In genomic region chrX:139231143-139231542, GRCm38 (mm10) we compare ENCODE assay signal across 8 mouse cellular contexts. TPM values are rescaled to one million over a fixed set of nuclear protein-coding genes. Genes with fewer than 3 reads are reported as not detected.
DNase-seq lines count a peak whose midpoint lies in the region; ATAC-seq and TF ChIP-seq lines count a peak whose summit lies in the region.

No protein-coding gene starts in this region.

- peak; percentile 78 for ATAC-seq in hindbrain, embryonic 12.5 days (ENCODE audit: low FRiP score)
- peak; percentile 94 for ATAC-seq in midbrain, embryonic 12.5 days (ENCODE audit: low FRiP score, low read depth)
- ATAC-seq in stomach, postnatal 0 days (ENCODE audit: low FRiP score, low TSS enrichment), result no peak

- H3K36me3 ChIP-seq in hindbrain, embryonic 12.5 days, result no peaks in the 10 kb centered on the region
- peaks cover 36% of the 10 kb centered on the region for H3K36me3 ChIP-seq in limb, embryonic 10.5 days
- no peaks in the 10 kb centered on the region for H3K36me3 ChIP-seq in midbrain, embryonic 12.5 days
- H3K36me3 ChIP-seq in stomach, postnatal 0 days (ENCODE audit: control insufficient read depth, insufficient read depth, low read length), result no peaks in the 10 kb centered on the region

- no peak for TF ChIP-seq EP300 in stomach, postnatal 0 days (optimal IDR thresholded peaks at IDR 0.05)

- no peak overlapping the region for H3K27ac ChIP-seq in hindbrain, embryonic 12.5 days
- no peak overlapping the region for H3K27ac ChIP-seq in limb, embryonic 10.5 days
- H3K27ac ChIP-seq in midbrain, embryonic 12.5 days (replicated peaks), result no peak overlapping the region
- no peak overlapping the region for H3K27ac ChIP-seq in stomach, postnatal 0 days (replicated peaks)

- no peak overlapping the region for H3K4me3 ChIP-seq in hindbrain, embryonic 12.5 days
- no peak overlapping the region for H3K4me3 ChIP-seq in limb, embryonic 10.5 days
- 0 out of 2 replicates have a peak overlapping the region, but pooled peaks have one; percentile 7 for H3K4me3 ChIP-seq in midbrain, embryonic 12.5 days
- H3K4me3 ChIP-seq in stomach, postnatal 0 days (ENCODE audit: low read depth, low read length), result no peak overlapping the region

- peak; percentile 87 for DNase-seq in ZHBTc4 (ENCODE audit: low read depth, low spot score)
- peak; percentile 59 to 67 for DNase-seq in cerebellum, postnatal 10 days
- DNase-seq in gastrocnemius, adult 18-20 months (ENCODE audit: low spot score), result peak; percentile 55
- DNase-seq in limb, embryonic 10.5 days (ENCODE audit: low spot score), result peak; percentile 43
- DNase-seq in stomach, postnatal 0 days (ENCODE audit: low spot score), result peak; percentile 63
- DNase-seq in thymus, postnatal 14 days, result no peak

- peak overlapping the region; percentile 30 for H3K4me2 ChIP-seq in hindbrain, embryonic 12.5 days (replicated peaks)
- peak overlapping the region; percentile 32 for H3K4me2 ChIP-seq in midbrain, embryonic 12.5 days (replicated peaks)
- peak overlapping the region; percentile 23; the same call in 1 of the 2 replicates for H3K4me2 ChIP-seq in stomach, postnatal 0 days (replicated peaks; ENCODE audit: low read depth)

- H3K4me1 ChIP-seq in hindbrain, embryonic 12.5 days, result no peaks in the 10 kb centered on the region
- H3K4me1 ChIP-seq in limb, embryonic 10.5 days, result 0 out of 2 replicates have a peak, but pooled peaks cover 3% of the 10 kb centered on the region
- H3K4me1 ChIP-seq in midbrain, embryonic 12.5 days, result no peaks in the 10 kb centered on the region
- no peaks in the 10 kb centered on the region for H3K4me1 ChIP-seq in stomach, postnatal 0 days (replicated peaks; ENCODE audit: control insufficient read depth, insufficient read depth)

- no peak for TF ChIP-seq CTCF in stomach, postnatal 0 days (IDR thresholded peaks at IDR 0.05; ENCODE audit: low read depth)

- H3K27me3 ChIP-seq in hindbrain, embryonic 12.5 days, result no peaks in the 10 kb centered on the region
- peaks cover 17% of the 10 kb centered on the region for H3K27me3 ChIP-seq in limb, embryonic 10.5 days (ENCODE audit: low read depth, poor library complexity, severe bottlenecking)
- no peaks in the 10 kb centered on the region for H3K27me3 ChIP-seq in midbrain, embryonic 12.5 days
- H3K27me3 ChIP-seq in stomach, postnatal 0 days (ENCODE audit: control insufficient read depth, insufficient read depth, low read length), result no peaks in the 10 kb centered on the region

- no peak overlapping the region for H3K9ac ChIP-seq in hindbrain, embryonic 12.5 days
- no peak overlapping the region for H3K9ac ChIP-seq in midbrain, embryonic 12.5 days (replicated peaks)
- H3K9ac ChIP-seq in stomach, postnatal 0 days (ENCODE audit: low read length), result no peak overlapping the region

- no peaks in the 10 kb centered on the region for H3K9me3 ChIP-seq in hindbrain, embryonic 12.5 days (replicated peaks)
- H3K9me3 ChIP-seq in limb, embryonic 10.5 days (replicated peaks), result no peaks in the 10 kb centered on the region
- no peaks in the 10 kb centered on the region for H3K9me3 ChIP-seq in midbrain, embryonic 12.5 days
- no peaks in the 10 kb centered on the region for H3K9me3 ChIP-seq in stomach, postnatal 0 days (ENCODE audit: control insufficient read depth, low read length)

- WGBS in hindbrain, embryonic 12.5 days, result 39% methylated on average over 9 of the region's 9 CpGs
- WGBS in limb, embryonic 10.5 days, result 36% methylated on average over 9 of the region's 9 CpGs
- 42% methylated on average over 9 of the region's 9 CpGs for WGBS in midbrain, embryonic 12.5 days
- WGBS in stomach, postnatal 0 days, result 34% methylated on average over 9 of the region's 9 CpGs

RNA-seq across cellular contexts. Expression of gene Mum1l1, which starts 21.3 kb away (rescaled TPM):
- 1 to 10 TPM; 4.5 to 5.6 TPM for total RNA-seq in gastrocnemius, adult 18-20 months (2021)
- 14.9 and 20.1 TPM in 2 replicates for polyA plus RNA-seq in hindbrain, embryonic 12.5 days (2016; fragmentation: Nextera tagmentation; extraction: Ambion mirVana)
- polyA plus RNA-seq in limb, embryonic 10.5 days (2016; fragmentation: Nextera tagmentation; extraction: Ambion mirVana), result 35.3 and 35.7 TPM in 2 replicates
- polyA plus RNA-seq in midbrain, embryonic 12.5 days (2016; fragmentation: Nextera tagmentation; extraction: Ambion mirVana), result 12.5 and 14.4 TPM in 2 replicates
- polyA plus RNA-seq in stomach, postnatal 0 days (2015; fragmentation: Nextera tagmentation; extraction: Ambion mirVana), result 5.6 and 8.2 TPM in 2 replicates

RNA-seq across cellular contexts. Expression of gene 4933428M09Rik, which starts 52.1 kb away (rescaled TPM):
- not detected for total RNA-seq in gastrocnemius, adult 18-20 months (2021)
- polyA plus RNA-seq in hindbrain, embryonic 12.5 days (2016; fragmentation: Nextera tagmentation; extraction: Ambion mirVana), result not detected in 2 replicates
- polyA plus RNA-seq in limb, embryonic 10.5 days (2016; fragmentation: Nextera tagmentation; extraction: Ambion mirVana), result 0.14 TPM in 1 of 2 replicates, not detected in the other
- not detected in 2 replicates for polyA plus RNA-seq in midbrain, embryonic 12.5 days (2016; fragmentation: Nextera tagmentation; extraction: Ambion mirVana)
- not detected in 2 replicates for polyA plus RNA-seq in stomach, postnatal 0 days (2015; fragmentation: Nextera tagmentation; extraction: Ambion mirVana)
